Mouse (Mus musculus): ENCODE measurements around the gene Pabpn1l. TPM values are rescaled to one million over a fixed set of nuclear protein-coding genes. Genes with fewer than 3 reads are reported as not detected.
A peak's percentile ranks its signal among the peaks of the same experiment; 100 is the strongest.

Gene Pabpn1l
- polyA plus RNA-seq, 1 experiment from 2014 or later: 0.19 TPM

DNA sequence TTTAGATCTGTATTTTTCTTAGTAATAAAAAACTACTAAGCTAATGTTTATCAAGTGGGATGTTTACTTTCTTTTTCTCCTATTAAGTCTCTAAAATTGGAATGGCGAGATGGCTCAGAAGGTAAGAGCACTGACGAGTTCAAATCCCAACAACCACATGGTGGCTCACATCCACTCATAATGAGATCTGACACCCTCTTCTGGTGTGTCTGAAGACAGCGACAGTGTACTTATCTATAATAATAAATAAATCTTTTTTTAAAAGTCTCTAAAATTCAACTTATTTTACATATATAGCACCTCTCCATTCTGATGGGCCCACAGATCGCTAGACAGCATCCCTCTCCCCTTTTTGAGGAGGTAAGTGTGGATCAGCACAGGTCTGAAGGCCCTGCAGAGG, 12.3 kb downstream of the Pabpn1l start:
- no peaks in the 10 kb centered on the region for H3K27me3 ChIP-seq (ENCODE audit: insufficient read depth, low read length)
- 63% methylated on average over 4 of the region's 4 CpGs for WGBS
- no peaks in the 10 kb centered on the region for H3K9me3 ChIP-seq (ENCODE audit: low read length)
- H3K4me3 ChIP-seq (ENCODE audit: low read length): peak overlapping the region; percentile 64; the same call in 1 of the 2 replicates
- H3K4me1 ChIP-seq (ENCODE audit: insufficient read depth, low read length): peaks cover 22% of the 10 kb centered on the region
- H3K4me2 ChIP-seq (replicated peaks; ENCODE audit: low read depth, low read length): peak overlapping the region; percentile 94
- no peak overlapping the region for H3K9ac ChIP-seq (replicated peaks; ENCODE audit: low read length)
- ATAC-seq (ENCODE audit: low FRiP score, low TSS enrichment): no peak
- H3K36me3 ChIP-seq (ENCODE audit: insufficient read depth, low read length): no peaks in the 10 kb centered on the region
- H3K27ac ChIP-seq (ENCODE audit: low read length): 0 out of 2 replicates have a peak overlapping the region, but pooled peaks have one; percentile 21

DNA sequence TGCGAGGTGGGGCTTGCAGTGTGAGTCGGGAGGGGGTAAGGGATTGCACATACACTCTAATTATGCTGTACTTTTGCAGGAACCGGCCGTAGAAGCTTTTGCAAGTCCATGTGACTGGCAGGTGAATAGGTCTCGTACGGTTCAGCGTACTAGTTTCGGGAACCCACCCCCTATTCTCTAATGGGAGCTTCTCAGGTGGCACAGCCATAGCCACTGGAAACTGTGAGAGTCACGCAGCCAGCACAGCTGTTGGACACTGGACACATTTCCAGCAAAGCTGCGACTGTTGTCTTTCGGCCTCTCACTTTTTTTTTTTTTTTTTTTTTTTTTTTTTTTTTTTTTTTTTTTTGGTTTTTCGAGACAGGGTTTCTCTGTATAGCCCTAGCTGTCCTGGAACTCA, 15.7 kb downstream of the Pabpn1l start:
- H3K27ac ChIP-seq (ENCODE audit: low read length): no peak overlapping the region
- no peaks in the 10 kb centered on the region for H3K36me3 ChIP-seq (ENCODE audit: insufficient read depth, low read length)
- no peak overlapping the region for H3K9ac ChIP-seq (replicated peaks; ENCODE audit: low read length)
- no peaks in the 10 kb centered on the region for H3K27me3 ChIP-seq (ENCODE audit: insufficient read depth, low read length)
- H3K9me3 ChIP-seq (ENCODE audit: low read length): no peaks in the 10 kb centered on the region
- no peak overlapping the region for H3K4me3 ChIP-seq (ENCODE audit: low read length)
- no peak for ATAC-seq (ENCODE audit: low FRiP score, low TSS enrichment)
- H3K4me2 ChIP-seq (replicated peaks; ENCODE audit: low read depth, low read length): no peak overlapping the region
- 75% methylated on average over 11 of the region's 12 CpGs for WGBS
- H3K4me1 ChIP-seq (ENCODE audit: insufficient read depth, low read length): peaks cover 14% of the 10 kb centered on the region

DNA sequence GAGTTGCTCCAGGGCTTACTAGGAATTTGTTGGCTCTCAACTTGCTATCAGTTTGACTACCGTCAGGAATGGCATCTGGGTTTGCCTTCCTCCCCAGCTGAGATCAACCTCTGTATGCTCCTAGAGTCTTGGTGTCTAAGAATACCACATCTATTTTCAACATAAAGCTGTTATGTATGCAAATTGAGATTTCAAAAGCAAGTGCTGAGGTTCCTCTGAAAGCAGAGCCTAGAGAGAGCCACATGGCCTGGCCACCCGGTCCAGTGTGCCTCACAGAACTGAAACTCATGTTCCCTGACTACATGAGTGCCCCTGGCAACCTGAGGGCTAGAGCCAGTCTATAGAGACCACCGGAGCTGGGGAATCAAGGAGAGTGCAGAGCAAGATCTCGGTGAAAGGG, 17.2 kb downstream of the Pabpn1l start:
- no peak for ATAC-seq (ENCODE audit: low FRiP score, low TSS enrichment)
- H3K4me3 ChIP-seq (ENCODE audit: low read length): no peak overlapping the region
- H3K9me3 ChIP-seq (ENCODE audit: low read length): no peaks in the 10 kb centered on the region
- no peaks in the 10 kb centered on the region for H3K27me3 ChIP-seq (ENCODE audit: insufficient read depth, low read length)
- peaks cover 8% of the 10 kb centered on the region for H3K4me1 ChIP-seq (ENCODE audit: insufficient read depth, low read length)
- H3K9ac ChIP-seq (replicated peaks; ENCODE audit: low read length): no peak overlapping the region
- H3K4me2 ChIP-seq (replicated peaks; ENCODE audit: low read depth, low read length): no peak overlapping the region
- 79% methylated on average over 4 of the region's 4 CpGs for WGBS
- H3K27ac ChIP-seq (ENCODE audit: low read length): no peak overlapping the region
- H3K36me3 ChIP-seq (ENCODE audit: insufficient read depth, low read length): no peaks in the 10 kb centered on the region

DNA sequence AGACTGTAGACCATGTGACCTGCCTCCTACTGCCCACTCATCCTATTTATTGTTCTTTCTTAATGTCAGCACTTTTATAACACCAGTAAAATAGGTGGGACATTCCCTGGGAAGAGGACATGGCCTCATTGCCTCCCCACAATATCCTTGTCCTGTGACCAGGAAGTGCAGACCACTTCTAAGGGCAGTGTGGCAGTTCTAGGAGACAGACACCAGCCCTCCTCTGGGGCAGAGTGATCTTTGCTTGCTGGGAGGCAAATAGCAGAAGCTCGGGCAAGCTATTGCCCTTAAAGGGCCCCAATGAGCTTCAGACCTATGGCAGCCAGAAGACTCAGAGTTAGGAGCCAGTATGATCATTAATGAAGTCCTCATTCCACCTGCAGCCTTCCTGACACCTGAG, 17.9 kb downstream of the Pabpn1l start:
- no peaks in the 10 kb centered on the region for H3K9me3 ChIP-seq (ENCODE audit: low read length)
- 0 out of 2 replicates have a peak, but pooled peaks cover 4% of the 10 kb centered on the region for H3K36me3 ChIP-seq (ENCODE audit: insufficient read depth, low read length)
- H3K27me3 ChIP-seq (ENCODE audit: insufficient read depth, low read length): no peaks in the 10 kb centered on the region
- H3K4me3 ChIP-seq (ENCODE audit: low read length): no peak overlapping the region
- no peak overlapping the region for H3K27ac ChIP-seq (ENCODE audit: low read length)
- 26% methylated on average over 1 of the region's 1 CpGs for WGBS
- H3K9ac ChIP-seq (replicated peaks; ENCODE audit: low read length): no peak overlapping the region
- peaks cover 5% of the 10 kb centered on the region; the same call in 1 of the 2 replicates for H3K4me1 ChIP-seq (ENCODE audit: insufficient read depth, low read length)
- no peak overlapping the region for H3K4me2 ChIP-seq (replicated peaks; ENCODE audit: low read depth, low read length)
- ATAC-seq (ENCODE audit: low FRiP score, low TSS enrichment): no peak

DNA sequence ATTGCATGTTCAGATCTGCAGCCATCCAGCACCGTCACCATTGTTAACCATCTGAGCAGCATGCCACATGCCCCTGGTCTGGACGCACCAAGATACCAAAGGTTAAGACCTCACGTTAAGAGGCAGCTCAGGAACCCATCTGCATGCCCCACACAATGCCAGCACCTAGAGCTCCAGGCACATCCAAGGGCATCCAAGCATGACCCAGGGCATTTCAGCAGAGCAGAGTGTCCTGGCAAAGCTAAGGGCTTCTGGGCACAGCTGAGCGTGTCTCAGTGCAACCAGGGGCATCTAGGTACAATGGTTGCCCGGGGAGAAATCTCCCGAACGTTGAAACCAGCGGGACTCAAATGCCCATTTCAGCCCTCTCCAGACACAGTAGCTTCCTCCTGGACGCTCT, 21.9 kb downstream of the Pabpn1l start:
- ATAC-seq (ENCODE audit: low FRiP score, low TSS enrichment): no peak
- Histone ChIP-seq H3K9ac (replicated peaks; ENCODE audit: low read length) (no peak overlapping the region), H3K27me3 (ENCODE audit: insufficient read depth, low read length) (no peaks in the 10 kb centered on the region), H3K27ac (ENCODE audit: low read length) (no peak overlapping the region), H3K36me3 (ENCODE audit: insufficient read depth, low read length) (0 out of 2 replicates have a peak, but pooled peaks cover 4% of the 10 kb centered on the region), H3K4me1 (ENCODE audit: insufficient read depth, low read length) (no peaks in the 10 kb centered on the region), H3K4me3 (ENCODE audit: low read length) (no peak overlapping the region), H3K9me3 (ENCODE audit: low read length) (no peaks in the 10 kb centered on the region), H3K4me2 (replicated peaks; ENCODE audit: low read depth, low read length) (no peak overlapping the region)
- 80% methylated on average over 9 of the region's 9 CpGs for WGBS

DNA sequence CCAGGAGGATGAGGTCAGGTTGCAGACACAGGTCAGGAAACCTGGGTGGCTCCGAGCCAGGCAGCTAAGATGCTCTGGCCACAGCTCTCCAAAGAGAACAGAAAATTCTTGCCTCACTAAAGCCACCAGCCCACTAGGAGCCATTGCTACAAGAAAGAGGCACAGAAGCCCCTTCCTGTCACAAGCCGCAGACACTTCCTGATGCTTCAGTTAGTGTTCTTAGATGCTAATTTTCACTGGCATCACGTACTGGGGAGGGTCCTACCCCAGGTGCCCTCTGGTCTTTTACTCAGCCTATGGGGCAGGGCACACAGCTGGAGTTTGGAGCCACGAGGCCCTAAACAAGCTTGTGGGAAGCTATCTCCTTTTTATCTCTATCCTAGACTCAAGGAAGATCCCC, 26.5 kb downstream of the Pabpn1l start:
- H3K4me3 ChIP-seq (ENCODE audit: low read length): no peak overlapping the region
- H3K9ac ChIP-seq (replicated peaks; ENCODE audit: low read length): no peak overlapping the region
- ATAC-seq (ENCODE audit: low FRiP score, low TSS enrichment): no peak
- WGBS: 57% methylated on average over 4 of the region's 4 CpGs
- no peaks in the 10 kb centered on the region for H3K4me1 ChIP-seq (ENCODE audit: insufficient read depth, low read length)
- no peaks in the 10 kb centered on the region for H3K9me3 ChIP-seq (ENCODE audit: low read length)
- no peak overlapping the region for H3K27ac ChIP-seq (ENCODE audit: low read length)
- no peaks in the 10 kb centered on the region for H3K27me3 ChIP-seq (ENCODE audit: insufficient read depth, low read length)
- 0 out of 2 replicates have a peak, but pooled peaks cover 7% of the 10 kb centered on the region for H3K36me3 ChIP-seq (ENCODE audit: insufficient read depth, low read length)
- H3K4me2 ChIP-seq (replicated peaks; ENCODE audit: low read depth, low read length): no peak overlapping the region

DNA sequence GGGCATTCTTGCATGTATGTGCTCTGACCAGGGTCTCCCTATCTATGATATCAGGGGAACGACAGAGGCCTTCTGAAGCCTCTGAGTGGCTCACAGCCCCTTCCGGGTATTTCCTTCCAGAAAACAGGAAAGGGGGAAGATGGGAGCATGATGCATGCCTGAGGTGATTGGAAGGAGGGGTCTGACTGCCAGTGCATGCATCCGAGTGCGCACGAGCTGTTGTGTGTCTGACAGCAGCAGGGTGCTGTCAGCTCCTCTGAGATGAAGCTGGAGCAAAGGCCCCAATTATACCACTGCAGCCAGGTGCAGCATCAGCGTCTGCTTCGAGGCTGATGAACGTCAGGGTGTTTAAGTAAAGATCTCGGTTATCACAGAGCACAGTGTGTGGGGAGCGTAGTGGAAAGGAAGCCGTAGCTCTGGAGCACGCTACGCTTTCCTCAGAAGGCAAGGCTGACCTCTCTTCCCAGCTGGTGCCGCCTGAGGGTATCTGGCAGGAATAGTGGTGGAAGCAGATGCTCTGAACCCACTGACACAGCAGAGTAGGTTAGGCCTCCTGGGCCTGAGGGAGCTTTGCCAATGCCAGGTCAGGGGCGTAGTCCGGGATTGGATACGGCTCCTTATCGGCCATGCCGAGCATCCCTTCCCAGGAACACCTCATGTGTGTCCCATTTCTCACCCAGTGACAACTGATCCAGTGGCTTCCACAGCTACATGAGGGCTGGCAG, 28.6 kb downstream of the Pabpn1l start:
- Histone ChIP-seq H3K27ac (ENCODE audit: low read length) (no peak overlapping the region), H3K9me3 (ENCODE audit: low read length) (no peaks in the 10 kb centered on the region), H3K9ac (replicated peaks; ENCODE audit: low read length) (no peak overlapping the region), H3K4me3 (ENCODE audit: low read length) (no peak overlapping the region), H3K4me2 (replicated peaks; ENCODE audit: low read depth, low read length) (no peak overlapping the region), H3K27me3 (ENCODE audit: insufficient read depth, low read length) (no peaks in the 10 kb centered on the region), H3K4me1 (ENCODE audit: insufficient read depth, low read length) (no peaks in the 10 kb centered on the region), H3K36me3 (ENCODE audit: insufficient read depth, low read length) (0 out of 2 replicates have a peak, but pooled peaks cover 3% of the 10 kb centered on the region)
- WGBS: 80% methylated on average over 19 of the region's 19 CpGs
- no peak for ATAC-seq (ENCODE audit: low FRiP score, low TSS enrichment)

DNA sequence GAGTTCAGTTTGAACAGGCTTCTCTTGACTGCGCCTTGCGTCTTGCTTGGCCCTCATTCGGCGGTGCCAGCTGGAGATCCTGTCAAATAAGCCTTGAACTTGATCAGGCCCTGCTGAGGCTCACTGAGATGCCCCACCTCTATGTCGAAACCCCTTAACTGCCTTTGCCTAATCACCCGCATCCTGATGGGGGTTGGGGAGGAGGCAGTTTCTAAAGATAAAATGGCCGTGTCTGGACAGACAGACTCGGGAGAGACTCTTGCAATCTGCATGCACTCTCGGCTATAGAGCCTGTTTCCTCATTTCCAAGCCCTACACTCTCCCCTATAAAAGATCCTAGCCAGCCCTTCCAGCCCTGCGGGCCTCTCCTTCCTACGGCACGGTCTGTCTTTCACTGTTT, 29.3 kb downstream of the Pabpn1l start:
- no peaks in the 10 kb centered on the region for H3K27me3 ChIP-seq (ENCODE audit: insufficient read depth, low read length)
- no peaks in the 10 kb centered on the region for H3K9me3 ChIP-seq (ENCODE audit: low read length)
- H3K4me2 ChIP-seq (replicated peaks; ENCODE audit: low read depth, low read length): no peak overlapping the region
- H3K36me3 ChIP-seq (ENCODE audit: insufficient read depth, low read length): 0 out of 2 replicates have a peak, but pooled peaks cover 3% of the 10 kb centered on the region
- no peak overlapping the region for H3K9ac ChIP-seq (replicated peaks; ENCODE audit: low read length)
- H3K4me3 ChIP-seq (ENCODE audit: low read length): no peak overlapping the region
- 47% methylated on average over 12 of the region's 12 CpGs for WGBS
- no peaks in the 10 kb centered on the region for H3K4me1 ChIP-seq (ENCODE audit: insufficient read depth, low read length)
- H3K27ac ChIP-seq (ENCODE audit: low read length): no peak overlapping the region
- no peak for ATAC-seq (ENCODE audit: low FRiP score, low TSS enrichment)

DNA sequence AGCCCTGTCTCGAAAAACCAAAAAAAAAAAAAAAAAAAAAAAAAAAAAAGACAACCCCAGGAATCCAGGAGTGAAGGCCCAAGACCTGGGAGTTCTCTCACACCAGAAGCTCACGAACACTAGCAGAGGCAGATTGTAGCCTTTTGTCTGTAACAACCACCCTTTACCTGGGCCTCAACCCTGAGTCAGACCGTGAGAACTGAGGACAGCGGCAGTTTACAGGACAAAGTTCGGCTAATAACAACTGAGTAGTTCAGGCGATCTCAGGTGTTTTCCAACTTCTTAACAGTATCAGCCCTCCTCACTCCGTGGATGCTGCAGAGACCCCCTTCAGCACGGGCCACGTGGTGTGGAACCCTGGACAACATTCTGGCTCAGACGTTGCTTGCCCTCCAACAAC, 35.8 kb downstream of the Pabpn1l start:
- no peak overlapping the region for H3K9ac ChIP-seq (replicated peaks; ENCODE audit: low read length)
- no peak overlapping the region for H3K4me2 ChIP-seq (replicated peaks; ENCODE audit: low read depth, low read length)
- no peaks in the 10 kb centered on the region for H3K36me3 ChIP-seq (ENCODE audit: insufficient read depth, low read length)
- H3K4me1 ChIP-seq (ENCODE audit: insufficient read depth, low read length): peaks cover 9% of the 10 kb centered on the region
- WGBS: 75% methylated on average over 9 of the region's 10 CpGs
- H3K9me3 ChIP-seq (ENCODE audit: low read length): no peaks in the 10 kb centered on the region
- no peak for ATAC-seq (ENCODE audit: low FRiP score, low TSS enrichment)
- no peaks in the 10 kb centered on the region for H3K27me3 ChIP-seq (ENCODE audit: insufficient read depth, low read length)
- H3K4me3 ChIP-seq (ENCODE audit: low read length): no peak overlapping the region
- no peak overlapping the region for H3K27ac ChIP-seq (ENCODE audit: low read length)

DNA sequence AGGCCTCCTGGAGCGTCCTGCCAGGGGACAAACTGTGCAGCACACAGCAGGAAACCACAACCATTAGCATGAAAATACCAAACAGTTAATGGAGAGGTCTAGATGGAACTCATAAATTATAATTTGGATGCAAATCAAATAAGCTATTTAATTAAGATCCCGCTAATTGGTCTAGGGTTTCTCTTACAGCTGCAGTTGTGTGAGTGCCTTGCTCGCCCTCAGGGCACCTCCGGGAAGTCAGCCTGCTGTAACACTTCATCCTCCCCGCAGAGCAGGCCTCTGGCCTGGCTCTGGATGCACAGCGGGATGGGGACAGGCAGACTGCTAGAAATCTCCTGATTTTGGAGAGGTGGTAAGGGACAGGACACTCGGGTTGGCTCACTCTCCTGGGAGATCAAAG, 36.4 kb downstream of the Pabpn1l start:
- ATAC-seq (ENCODE audit: low FRiP score, low TSS enrichment): no peak
- Histone ChIP-seq H3K4me2 (replicated peaks; ENCODE audit: low read depth, low read length) (no peak overlapping the region), H3K36me3 (ENCODE audit: insufficient read depth, low read length) (no peaks in the 10 kb centered on the region), H3K9ac (replicated peaks; ENCODE audit: low read length) (no peak overlapping the region), H3K9me3 (ENCODE audit: low read length) (no peaks in the 10 kb centered on the region), H3K4me1 (ENCODE audit: insufficient read depth, low read length) (peaks cover 9% of the 10 kb centered on the region), H3K4me3 (ENCODE audit: low read length) (no peak overlapping the region), H3K27me3 (ENCODE audit: insufficient read depth, low read length) (no peaks in the 10 kb centered on the region), H3K27ac (ENCODE audit: low read length) (no peak overlapping the region)
- 54% methylated on average over 7 of the region's 7 CpGs for WGBS
